Mouse (Mus musculus) kidney, adult 2 months (tissue): ENCODE data around the gene Slc9a3r2. TPM values are rescaled to one million over a fixed set of nuclear protein-coding genes. Genes with fewer than 3 reads are reported as not detected.

Experiments used
- DNase-seq: peaks from one replicate; pipeline ENCODE4 v3.0.0; 2021
- H3K27ac ChIP-seq: fragments of 200-500 bp; 2 replicates; pipeline ENCODE4 v1.5.1; 2012; ENCODE audit warnings: low read depth, low read length, control low read depth, inconsistent platforms; ENCODE audit not compliant: insufficient read depth
- H3K27me3 ChIP-seq: fragments of 200-500 bp; replicated peaks from 2 replicates; pipeline ENCODE4 v1.6.1; 2012; ENCODE audit warnings: mild to moderate bottlenecking, moderate library complexity, low read length, inconsistent platforms; ENCODE audit not compliant: control insufficient read depth, insufficient read depth
- H3K36me3 ChIP-seq: fragments of 200-500 bp; 2 replicates; pipeline ENCODE4 v1.6.1; 2012; ENCODE audit warnings: mild to moderate bottlenecking, moderate library complexity, low read length, inconsistent platforms; ENCODE audit not compliant: control insufficient read depth, insufficient read depth
- H3K4me1 ChIP-seq: fragments of 200-500 bp; 2 replicates; pipeline ENCODE4 v1.6.1; 2011; ENCODE audit warnings: low read length; ENCODE audit not compliant: control insufficient read depth, insufficient read depth
- H3K4me3 ChIP-seq: fragments of 200-500 bp; 2 replicates; pipeline ENCODE4 v1.5.1; 2011; ENCODE audit warnings: mild to moderate bottlenecking, low read depth, low read length, control low read depth; ENCODE audit not compliant: insufficient read depth
- CTCF ChIP-seq: fragments of 200-500 bp; conservative IDR thresholded peaks from 2 replicates; pipeline ENCODE4 v1.5.1; 2011; ENCODE audit warnings: low read depth, mild to moderate bottlenecking, control low read depth, low read length, moderate library complexity, mixed read lengths; ENCODE audit not compliant: insufficient read depth, insufficient read length
- POLR2A ChIP-seq: fragments of 200-500 bp; IDR thresholded peaks from one replicate; pipeline ENCODE4 v1.6.1; 2011; ENCODE audit warnings: low read depth, low read length, control low read depth
- WGBS: fragments of 180-500 bp; shearing (Covaris S2); methylation state at CpG from one replicate; pipeline ENCODE4 v1.1.7; 2018; 5-methylcytosine and 5-hydroxymethylcytosine counted together
- polyA plus RNA-seq: library from polyadenylated mRNA; depleted of rRNA; stranded (reverse); fragments of >200 nt; gene quantifications from 2 replicates; pipeline ENCODE4 v1.2.3, GENCODE M21; 2012

Gene Slc9a3r2
- polyA plus RNA-seq, 1 experiment = 111 TPM

DNA sequence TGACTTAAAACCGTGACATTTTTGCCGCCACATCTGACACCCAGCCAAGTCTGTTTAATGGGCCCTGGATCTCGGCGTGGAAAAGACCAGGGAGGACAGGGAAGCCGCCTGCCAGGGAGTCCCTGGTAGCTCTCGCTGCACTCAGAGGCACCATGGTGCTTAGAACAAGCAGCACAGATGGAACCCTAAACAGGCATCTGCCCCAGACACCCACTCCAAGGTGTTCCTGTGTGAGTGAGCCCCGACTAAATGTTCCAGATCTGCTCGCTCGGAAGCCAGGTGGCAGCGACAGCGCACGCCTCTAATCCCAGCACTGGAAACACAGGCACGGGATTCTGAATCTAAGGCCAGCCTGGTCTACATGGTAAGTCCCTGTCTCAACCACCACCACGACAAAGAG, 20.1 kb downstream of the Slc9a3r2 start:
- no peak for TF ChIP-seq CTCF
- no peak for TF ChIP-seq POLR2A
- no peak for DNase-seq
- 86% methylated on average over 14 of the region's 14 CpGs for WGBS
- Histone ChIP-seq H3K27ac (no peak overlapping the region), H3K4me1 (peaks cover 12% of the 10 kb centered on the region; the same call in 1 of the 2 replicates), H3K27me3 (no peaks in the 10 kb centered on the region), H3K4me3 (no peak overlapping the region), H3K36me3 (no peaks in the 10 kb centered on the region)

DNA sequence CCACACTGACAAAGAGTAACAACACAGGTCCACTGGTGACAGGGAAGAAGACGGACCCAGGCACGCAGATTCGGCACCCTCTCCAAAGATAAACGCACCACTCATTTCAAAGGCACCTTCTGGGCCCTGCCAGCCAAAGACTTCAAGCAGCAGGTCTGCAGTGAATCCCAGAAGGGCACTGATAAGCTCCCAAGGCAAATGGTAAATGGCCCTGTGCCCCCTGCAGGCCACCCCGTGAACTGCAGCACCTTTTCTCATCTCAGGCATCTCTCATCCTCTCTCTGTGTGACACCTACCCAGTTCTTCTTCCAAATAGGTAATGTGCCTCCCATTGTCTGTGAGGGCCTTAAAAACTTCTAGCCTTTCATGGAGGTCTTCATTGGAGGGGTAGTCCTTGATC, 21.5 kb downstream of the Slc9a3r2 start:
- TF ChIP-seq CTCF (peak; percentile 89), POLR2A (no peak)
- Histone ChIP-seq H3K27me3 (no peaks in the 10 kb centered on the region), H3K36me3 (no peaks in the 10 kb centered on the region), H3K27ac (no peak overlapping the region), H3K4me3 (no peak overlapping the region), H3K4me1 (peaks cover 11% of the 10 kb centered on the region; the same call in 1 of the 2 replicates)
- WGBS = 52% methylated on average over 5 of the region's 5 CpGs
- DNase-seq = peak; percentile 80

DNA sequence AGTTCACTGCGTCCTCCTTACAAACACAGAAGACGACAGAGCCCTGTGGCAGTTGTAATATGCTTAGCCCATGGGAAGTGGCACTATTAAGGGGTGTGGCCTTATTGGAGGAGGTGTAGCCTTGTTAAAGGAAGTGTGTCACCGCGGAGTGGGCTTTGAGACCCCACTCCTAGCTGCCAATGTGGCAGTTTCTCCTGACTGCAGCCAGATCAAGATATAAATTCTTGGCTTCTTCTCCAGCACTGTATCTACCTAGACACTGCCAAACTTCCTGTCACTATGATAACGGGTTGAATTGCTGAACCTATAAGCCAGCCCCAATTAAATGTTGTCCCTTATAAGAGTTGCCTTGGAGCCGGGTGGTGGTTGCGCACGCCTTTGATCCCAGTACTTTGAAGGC, 24.7 kb downstream of the Slc9a3r2 start:
- WGBS = 91% methylated on average over 8 of the region's 8 CpGs
- no peak overlapping the region for H3K27ac ChIP-seq
- TF ChIP-seq CTCF (no peak), POLR2A (no peak)
- DNase-seq = no peak
- 0 out of 2 replicates have a peak, but pooled peaks cover 1% of the 10 kb centered on the region for H3K36me3 ChIP-seq
- H3K4me3 ChIP-seq = no peak overlapping the region
- no peaks in the 10 kb centered on the region for H3K27me3 ChIP-seq
- no peaks in the 10 kb centered on the region for H3K4me1 ChIP-seq

DNA sequence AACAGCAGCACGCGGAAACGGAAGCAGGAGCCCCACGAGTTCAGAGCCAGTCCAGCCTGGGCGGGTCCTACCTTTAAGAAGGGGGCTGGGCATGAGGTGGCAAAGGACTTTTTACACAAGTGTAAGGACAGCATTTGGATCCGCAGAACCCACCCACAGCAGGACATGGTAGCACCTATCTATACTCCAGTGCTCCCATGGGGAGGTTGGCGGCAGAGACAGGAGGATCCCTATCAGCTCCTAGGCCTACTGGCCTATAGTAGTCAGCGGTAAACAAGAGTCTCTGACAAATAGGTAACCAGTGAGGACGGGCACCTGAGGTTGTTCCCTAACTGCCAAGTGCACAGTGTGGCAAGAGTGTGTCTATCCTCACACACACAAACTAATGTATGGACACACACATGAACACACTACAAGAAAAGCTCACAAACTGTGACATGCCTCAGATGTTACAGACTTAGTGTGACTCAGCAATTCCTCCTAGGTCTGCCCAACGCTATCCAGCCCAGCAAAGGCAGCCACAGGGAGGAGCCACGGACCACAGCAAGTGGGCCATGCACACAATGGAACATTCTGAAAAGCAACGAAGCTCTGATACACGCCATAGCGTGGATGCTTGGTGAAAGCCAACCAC, 32.4 kb downstream of the Slc9a3r2 start:
- WGBS = 81% methylated on average over 14 of the region's 14 CpGs

DNA sequence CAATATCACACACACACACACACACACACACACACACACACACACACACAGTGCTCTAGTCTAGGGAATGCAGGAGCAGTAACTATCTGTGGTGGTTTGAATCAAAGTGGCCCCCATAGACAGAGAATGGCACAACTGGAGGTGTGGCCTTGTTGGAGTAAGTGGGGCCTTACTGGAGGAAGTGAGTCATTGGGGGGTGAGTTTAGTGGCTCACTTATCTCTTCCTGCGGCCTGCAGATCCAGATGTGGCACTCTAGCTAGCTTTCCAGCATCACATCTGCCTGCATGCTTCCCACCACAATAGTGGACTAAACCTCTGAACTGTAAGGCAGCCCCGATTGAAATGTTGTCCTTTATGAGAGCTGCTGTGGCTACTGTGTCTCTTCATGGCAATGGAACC, 39.4 kb downstream of the Slc9a3r2 start:
- H3K36me3 ChIP-seq = no peaks in the 10 kb centered on the region; the same call in 1 of the 2 replicates
- DNase-seq = no peak

More for the DNA sequence above, 32.4 kb downstream of the Slc9a3r2 start:
- no peaks in the 10 kb centered on the region for H3K4me1 ChIP-seq
- H3K4me3 ChIP-seq = no peak overlapping the region
- H3K27ac ChIP-seq = no peak overlapping the region
- peaks cover 1% of the 10 kb centered on the region; the same call in 1 of the 2 replicates for H3K36me3 ChIP-seq
- TF ChIP-seq POLR2A (no peak), CTCF (peak; percentile 23; the same call in 1 of the 2 replicates)
- DNase-seq = no peak
- H3K27me3 ChIP-seq = no peaks in the 10 kb centered on the region

DNA sequence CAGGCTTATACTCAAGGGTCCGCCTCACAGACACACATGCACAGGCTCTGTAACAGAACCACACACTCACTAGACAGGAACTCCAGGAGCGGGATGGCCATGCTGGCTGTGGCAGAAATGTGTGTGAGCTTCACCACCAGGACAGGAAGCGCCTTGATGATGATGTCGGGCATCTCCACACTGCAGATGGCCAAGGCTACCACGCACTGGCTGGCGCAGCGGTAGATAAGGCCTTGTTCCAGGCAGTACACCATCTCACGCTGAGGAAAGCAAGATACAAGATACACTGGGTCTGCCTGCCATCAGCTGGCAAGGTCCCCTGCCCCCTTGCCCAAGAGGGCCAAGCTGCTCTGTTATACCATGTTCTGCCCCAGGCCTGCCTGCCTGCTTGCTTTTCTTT, 41.3 kb downstream of the Slc9a3r2 start:
- H3K4me3 ChIP-seq = no peak overlapping the region
- no peaks in the 10 kb centered on the region; the same call in 1 of the 2 replicates for H3K36me3 ChIP-seq
- no peak for DNase-seq
- H3K27me3 ChIP-seq = no peaks in the 10 kb centered on the region
- 97% methylated on average over 8 of the region's 8 CpGs for WGBS
- no peaks in the 10 kb centered on the region for H3K4me1 ChIP-seq
- TF ChIP-seq POLR2A (no peak), CTCF (no peak)
- H3K27ac ChIP-seq = no peak overlapping the region

More for the DNA sequence above, 39.4 kb downstream of the Slc9a3r2 start:
- H3K27ac ChIP-seq = no peak overlapping the region
- H3K4me1 ChIP-seq = no peaks in the 10 kb centered on the region
- 86% methylated on average over 2 of the region's 2 CpGs for WGBS
- TF ChIP-seq CTCF (no peak), POLR2A (no peak)
- H3K4me3 ChIP-seq = no peak overlapping the region
- H3K27me3 ChIP-seq = no peaks in the 10 kb centered on the region

DNA sequence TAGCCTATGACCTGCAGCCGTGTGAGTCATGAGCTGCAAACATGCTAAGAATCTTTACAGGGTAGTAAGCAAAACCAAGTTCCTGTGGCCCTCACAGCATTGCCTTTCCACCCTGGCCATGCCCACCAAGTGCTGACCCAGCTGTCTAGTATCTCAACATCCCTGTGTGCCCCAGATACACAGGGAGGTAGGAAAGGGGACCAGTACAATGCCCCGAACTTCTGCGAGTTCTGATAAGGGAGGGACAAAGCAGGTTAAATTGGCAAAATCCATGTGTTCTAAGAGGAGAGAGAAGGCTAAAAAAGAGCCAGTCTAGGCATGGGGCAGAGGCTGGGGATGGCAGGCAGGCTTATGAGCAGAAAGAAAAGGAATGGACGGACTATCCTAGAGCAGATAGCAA, 41.8 kb downstream of the Slc9a3r2 start:
- WGBS = 96% methylated on average over 4 of the region's 4 CpGs
- TF ChIP-seq CTCF (no peak), POLR2A (no peak)
- H3K36me3 ChIP-seq = no peaks in the 10 kb centered on the region

More for the DNA sequence above, 41.8 kb downstream of the Slc9a3r2 start:
- H3K4me1 ChIP-seq = no peaks in the 10 kb centered on the region
- no peak overlapping the region for H3K27ac ChIP-seq
- no peaks in the 10 kb centered on the region for H3K27me3 ChIP-seq
- DNase-seq = no peak
- no peak overlapping the region for H3K4me3 ChIP-seq
